Mouse (Mus musculus): ENCODE data around the gene Spaca6.

The Spaca6 gene

DNA sequence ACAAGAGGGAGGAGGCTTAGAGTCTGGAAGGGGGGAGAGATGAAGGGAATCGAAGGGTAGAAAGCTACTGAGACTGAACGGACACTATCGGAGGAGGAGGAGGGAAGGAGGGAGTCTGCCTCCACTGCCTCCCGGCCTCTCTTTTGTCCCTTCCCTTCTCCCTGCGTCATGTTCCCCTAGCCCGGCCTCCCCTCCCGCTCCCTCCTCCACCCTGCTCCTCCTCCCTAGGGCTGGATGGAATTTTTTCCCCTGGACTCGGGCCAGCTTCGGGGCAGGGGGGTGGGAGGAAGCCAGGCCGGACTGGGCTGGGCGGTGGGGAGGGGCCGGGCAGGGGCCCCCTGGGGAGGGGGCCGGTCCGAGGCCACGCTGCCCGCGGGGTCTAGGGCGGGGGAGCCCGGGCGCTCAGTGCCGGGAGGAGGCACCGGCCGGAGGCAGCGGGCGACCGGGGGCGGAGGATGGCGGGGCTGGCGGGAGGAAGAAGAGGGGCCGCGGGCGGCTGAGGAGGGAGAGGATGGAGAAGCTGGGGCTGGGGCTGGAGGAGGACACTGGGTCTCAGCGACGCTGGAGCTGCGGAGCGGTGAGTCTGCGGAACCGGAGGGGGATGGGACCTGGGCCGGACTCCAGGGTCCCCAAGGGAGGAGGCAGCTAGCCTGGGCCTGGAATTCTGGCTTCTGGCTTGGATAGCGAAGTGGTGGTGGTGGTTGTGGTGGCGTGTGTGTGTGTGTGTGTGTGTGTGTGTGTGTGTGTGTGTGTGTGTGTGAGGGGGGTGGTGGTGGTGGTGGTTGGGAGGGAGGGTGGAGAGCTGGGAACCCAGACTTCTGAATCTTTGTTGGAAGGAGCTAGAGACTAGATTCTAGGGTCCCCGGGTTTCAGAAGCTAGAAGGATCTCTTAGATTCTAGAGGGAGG, at the start of gene Spaca6:
TSS of gene Spaca6 (plus strand) at position 408 of the 907 bp plus-strand sequence.
- DNase-seq (ENCODE audit: low spot score) = no peak

DNA sequence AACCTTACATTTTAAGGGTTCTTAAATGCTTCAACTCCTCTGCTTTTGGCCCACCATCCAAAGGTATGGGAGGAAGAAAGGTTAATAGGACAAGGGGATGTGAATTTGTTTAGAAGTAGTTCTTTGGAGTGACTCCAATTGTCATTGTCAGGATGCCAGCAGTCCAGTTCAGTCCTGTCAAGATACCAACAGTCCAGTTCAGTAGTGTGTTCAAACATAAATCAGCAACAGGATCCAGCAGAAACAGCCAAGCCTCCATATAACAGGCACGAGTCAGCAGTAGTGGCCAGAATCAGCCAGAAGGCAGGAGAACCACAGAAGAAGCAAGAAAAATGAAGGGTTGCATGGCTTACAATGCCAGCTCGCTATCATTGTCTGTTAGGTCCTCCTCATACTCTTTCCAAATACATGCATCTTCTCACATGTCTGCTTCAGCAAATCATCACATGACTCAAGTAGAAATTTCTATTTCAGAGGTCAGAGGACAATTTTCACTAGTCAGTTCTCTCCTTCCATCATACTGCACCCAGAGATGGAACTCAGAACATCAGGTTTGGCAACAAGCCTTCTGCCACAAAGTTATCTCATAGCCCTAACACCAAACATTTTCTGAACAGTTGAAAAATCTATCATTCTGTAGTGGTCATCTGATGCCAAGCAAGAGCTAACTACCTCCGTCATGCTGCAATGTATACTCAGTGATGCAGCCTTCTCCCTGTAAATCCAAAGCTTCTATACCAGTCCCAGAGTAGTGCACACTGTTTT, 35.9 kb upstream of the Spaca6 start:
- DNase-seq (ENCODE audit: low spot score) = no peak

DNA sequence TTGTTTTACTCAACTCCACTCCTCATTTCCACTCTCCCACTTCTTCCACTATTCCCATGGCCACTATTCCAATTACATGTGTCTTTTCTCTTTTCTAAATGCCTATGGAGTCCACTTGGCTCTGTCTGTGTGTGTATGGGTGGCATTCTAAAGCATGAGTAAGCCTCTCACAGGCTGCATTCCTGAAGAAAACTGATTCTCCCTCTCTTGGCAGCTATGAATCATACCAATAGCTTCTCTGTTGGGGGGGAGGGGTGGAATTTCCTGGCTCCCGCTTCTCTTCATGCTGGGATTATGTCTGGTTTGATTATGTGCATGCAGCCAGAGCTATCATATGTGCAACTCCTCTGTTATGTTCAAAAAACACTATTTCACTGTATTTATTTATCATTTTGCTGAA, 34.4 kb upstream of the Spaca6 start:
- DNase-seq (ENCODE audit: low spot score) = no peak

DNA sequence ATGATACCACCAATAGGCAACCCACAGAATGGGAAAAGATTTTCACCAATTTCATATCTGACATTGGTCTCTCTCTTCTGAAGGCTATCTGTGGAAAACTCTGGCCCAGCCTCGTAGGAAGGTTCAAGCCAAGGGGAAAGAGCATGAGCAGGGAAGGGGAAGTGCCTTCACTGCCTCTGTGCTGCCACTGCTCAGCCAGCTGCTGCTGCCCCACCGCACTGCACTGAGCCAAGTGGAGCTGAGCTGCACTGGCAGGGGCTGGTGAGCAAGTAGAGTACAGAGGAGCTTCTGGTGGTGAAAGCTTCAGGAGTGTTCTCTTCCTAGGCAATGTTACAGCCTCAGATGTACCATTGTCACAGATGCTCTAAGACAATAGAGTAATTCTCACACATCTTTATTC, 31.4 kb upstream of the Spaca6 start:
- no peak for DNase-seq (ENCODE audit: low spot score)

DNA sequence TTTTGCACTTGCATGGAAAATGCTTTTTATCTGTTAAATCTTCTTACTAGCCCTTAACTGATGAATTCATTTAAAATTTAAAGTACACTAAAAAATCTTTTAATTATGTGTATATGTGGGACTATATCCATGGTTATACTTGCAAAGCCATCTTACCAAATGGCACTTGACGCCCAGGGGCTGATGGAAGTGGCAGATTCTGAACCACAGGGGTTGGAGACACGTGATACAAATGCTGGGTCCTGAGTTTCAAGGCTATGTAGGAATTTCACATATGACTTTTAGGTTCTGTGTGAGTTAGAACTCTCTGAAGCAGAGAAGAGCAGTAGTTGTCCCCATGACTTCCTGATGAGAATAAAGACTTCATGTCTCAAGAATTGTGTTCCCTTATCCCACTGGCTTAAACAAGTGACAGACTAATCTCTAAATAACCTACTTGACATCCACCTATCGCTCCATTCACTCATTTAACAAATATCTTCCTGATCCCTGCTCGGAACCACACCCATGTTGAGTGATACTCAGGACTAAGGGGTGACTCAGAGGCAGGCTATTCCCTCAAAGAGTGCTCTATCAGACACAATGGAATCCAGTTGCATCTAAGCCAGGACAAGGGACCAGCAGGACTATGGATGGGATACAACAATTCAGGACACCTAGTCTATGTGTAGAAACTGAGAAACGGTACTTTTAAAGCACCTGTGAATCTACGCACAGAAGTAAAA, 3.2 kb upstream of the Spaca6 start:
- DNase-seq (ENCODE audit: low spot score) = no peak

DNA sequence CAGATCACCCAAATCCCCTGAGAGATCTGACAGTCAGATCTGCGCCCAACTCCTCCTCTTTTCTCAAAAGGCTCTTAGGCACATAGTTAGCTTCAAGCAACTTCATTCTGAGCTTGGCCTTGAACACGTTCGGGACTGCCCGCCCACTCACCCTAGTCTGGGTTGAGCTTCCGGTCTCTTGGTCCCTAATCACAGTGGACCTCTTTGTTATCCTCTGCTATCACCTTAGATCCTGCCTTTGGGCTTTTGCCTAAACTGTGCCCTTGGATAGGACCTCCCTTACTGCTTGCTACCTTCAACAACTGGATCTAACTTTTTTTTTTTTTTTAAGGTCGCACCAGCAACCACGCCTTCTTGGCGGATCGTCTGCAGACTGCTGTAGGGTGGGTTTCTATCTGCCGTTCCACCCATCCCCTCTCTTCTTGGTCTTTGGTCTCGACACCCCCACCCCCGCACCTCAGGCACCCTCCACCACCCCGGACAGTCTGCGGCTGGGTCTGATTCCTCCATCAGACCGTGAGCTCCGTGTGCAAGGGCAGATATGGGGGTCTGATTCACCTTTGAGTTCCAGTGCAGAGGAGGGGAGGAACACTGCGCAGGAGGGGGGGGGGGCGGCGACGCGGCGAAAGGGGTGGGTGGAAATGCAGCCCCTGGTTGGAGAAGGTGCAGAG, 902 bp upstream of the Spaca6 start:
- no peak for DNase-seq (ENCODE audit: low spot score)

DNA sequence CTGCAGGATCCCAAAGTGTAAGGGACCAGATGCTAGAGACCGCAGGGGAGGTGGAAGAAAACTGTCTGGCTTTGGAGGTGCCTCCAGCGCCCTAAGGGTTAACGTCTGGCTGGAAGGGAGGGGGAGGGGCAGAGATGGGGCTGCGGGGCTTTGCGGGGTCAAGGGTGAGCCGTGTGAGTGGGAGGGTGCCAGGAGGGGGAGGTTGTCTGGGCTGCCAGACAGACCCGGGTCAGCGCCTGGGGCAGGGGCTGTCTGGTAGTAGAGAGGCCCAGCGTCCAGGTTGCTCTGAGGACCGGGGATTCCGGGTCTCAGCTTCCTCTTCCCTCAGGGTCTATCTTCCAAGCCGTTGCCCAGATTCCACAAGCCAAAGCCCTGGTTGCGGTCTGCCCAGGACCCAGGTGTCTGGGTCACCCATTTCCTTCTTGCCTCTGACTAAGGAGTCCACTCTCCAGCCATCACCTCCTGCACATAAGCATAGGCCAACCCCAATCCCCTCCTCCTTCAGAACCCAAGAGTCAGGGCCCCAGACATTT, 766 bp downstream of the Spaca6 start:
- no peak for DNase-seq (ENCODE audit: low spot score)

DNA sequence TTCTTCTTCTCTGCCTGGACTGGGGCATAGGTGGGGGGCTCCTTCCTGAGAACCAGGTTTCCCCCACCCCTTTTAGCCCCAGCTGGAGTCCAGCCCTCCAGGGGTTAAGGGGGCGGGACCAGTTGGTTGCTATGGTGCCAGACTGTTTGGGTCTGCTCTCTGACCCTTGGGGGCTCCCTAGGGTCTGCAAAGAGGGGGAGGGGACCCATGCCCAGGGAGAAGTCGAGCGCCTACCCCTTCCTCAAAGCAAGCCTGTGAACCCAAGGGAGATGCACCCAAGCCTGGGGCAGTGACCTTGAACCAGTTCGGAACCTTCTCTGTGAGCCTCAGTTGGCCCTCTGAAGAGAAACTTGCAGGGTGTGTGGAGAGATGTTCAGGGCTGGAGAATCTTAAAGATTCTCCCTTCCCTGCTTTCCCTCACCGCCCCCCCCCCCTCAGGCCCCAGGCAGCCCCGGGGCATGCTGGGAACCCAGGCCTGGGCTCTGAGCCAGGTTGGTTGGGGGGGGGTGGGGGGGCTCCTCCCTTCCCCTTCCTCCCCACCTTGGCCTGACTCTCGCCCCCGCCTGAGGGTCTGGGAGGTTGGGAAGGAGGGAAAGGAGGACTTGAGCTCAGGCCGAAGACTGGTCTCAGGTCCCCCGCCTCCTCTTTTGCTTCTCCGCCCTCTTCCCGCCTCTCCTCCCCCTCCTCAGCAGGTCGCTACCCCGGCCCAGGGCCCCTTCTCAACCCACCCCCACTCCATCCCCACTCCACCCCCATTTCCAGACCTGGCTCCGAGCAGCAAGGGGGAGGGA, 1.4 kb downstream of the Spaca6 start:
- no peak for DNase-seq (ENCODE audit: low spot score)

DNA sequence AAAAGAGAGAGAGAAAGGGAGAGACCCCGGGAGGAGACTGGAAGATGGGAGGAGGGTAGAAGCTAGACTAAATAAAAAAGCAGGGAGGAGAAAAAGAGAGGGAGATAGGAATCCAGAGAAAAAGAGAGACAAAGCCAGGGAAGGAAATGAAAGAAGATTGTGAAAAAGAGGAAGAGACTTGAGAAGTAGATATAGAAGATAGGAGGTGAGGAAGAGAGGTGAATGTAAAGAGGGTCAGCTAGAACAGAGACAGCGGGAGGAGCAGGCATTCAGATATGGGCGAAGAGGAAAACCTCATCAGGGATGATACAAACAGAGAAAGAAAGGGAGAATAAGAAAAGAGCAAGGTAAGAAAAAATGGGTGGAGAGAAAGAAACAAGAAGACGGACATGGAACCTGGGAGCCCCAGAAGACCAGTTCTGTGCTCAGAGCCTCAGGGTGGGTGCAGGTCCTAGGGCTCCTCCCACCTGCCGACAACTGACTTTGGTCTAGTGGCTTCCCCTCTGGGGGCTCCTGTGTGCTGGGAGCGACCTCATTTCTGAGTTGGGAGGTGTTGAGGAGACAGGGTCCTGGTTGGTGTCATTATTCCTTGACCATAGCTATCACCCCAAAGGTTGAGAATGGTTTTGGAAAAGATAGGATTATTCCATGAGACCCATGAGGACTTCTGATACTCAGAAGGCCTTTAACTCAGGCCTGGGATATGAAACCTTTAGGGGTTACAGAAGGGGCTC, 2.3 kb downstream of the Spaca6 start:
- no peak for DNase-seq (ENCODE audit: low spot score)

DNA sequence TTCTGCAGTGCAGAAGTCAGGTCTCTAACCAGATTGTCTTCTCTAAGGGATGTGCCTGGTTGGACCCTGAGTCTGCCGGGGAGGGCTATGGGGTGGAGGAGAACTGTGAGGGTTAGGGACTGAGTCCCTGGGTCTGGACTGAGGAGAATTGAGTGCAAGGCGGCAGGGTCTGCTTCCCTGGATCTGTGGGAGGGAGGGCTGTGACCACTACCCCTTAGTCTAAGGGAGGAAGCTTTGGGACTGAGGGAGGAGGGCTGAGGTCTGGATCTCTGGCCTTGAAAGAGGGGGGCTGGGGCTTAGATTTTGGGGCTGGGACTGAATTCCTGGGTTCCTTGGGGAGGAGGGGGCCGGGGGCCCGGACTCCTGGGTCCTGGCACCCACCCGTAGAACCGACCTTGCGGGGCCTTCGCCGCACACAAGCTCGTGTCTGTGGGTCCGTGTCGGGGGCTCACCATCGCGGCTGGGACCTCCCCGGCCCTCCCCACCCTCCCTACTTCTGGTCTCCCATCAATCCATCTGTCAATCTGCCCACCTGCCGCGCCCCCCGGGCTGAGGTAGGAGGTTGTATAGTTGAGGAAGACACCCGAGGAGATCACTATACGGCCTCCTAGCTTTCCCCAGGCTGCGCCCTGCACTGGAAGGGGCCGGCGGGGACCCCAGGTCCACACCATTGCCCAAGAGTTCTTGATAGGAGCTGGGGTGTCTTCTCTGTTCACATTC, 3.0 kb downstream of the Spaca6 start:
- no peak for DNase-seq (ENCODE audit: low spot score)

DNA sequence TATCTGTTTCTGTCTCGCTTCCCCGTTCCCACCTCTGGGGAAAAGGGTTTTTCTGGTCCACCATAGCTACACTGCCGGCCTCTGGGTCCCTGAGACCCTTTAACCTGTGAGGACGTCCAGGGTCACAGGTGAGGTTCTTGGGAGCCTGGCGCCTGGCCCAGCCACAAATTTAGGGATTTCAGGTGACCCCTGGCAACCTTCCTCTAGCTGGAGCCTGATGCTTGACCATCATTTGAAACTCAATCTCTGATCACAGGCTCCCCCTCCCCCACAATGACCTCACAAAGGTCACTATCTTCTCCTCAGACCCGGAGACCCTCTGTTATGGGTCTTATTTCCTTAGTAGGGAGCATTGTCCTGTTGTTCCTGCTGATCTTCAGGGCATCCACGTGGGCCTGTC, 3.8 kb downstream of the Spaca6 start:
- DNase-seq (ENCODE audit: low spot score) = no peak

DNA sequence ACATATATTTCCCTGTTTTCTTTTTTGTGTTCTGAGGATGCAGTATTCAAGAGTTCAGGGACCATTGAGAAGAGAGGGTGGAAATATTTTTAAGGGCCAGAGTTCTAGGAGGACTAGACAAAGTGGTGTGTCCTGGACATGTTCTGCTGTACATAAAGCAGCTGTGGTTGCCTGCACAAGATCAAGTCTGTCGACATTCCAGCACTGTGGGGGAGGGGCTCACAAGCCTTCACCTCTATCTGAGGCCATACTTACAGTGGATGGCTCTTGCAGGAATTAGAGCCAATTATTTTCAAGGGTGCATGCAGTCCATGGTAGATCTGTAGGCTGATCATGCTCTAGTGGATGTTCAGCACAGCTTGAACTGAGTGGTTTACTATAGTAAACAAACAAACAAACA, 7.9 kb downstream of the Spaca6 start:
- DNase-seq (ENCODE audit: low spot score) = no peak

DNA sequence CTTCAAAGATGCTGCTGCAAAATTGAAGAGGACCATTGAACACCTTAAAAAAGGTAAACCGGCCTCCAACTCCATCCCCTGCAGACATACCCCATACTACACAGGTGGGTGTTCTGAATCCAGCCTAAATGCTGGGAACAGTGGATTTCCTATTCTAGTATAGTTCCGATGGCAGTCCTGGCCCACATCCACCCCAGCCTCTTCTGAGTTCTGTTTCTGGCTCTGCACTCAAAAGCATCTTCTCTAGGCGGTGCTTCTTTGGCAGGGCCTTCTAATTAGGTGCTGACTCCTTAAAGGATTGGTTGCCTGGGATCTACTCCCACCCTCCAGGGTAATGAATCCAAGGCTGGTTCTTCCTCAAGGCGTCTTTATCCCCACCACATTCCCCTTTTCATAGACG, 9.1 kb downstream of the Spaca6 start:
- no peak for DNase-seq (ENCODE audit: low spot score)

DNA sequence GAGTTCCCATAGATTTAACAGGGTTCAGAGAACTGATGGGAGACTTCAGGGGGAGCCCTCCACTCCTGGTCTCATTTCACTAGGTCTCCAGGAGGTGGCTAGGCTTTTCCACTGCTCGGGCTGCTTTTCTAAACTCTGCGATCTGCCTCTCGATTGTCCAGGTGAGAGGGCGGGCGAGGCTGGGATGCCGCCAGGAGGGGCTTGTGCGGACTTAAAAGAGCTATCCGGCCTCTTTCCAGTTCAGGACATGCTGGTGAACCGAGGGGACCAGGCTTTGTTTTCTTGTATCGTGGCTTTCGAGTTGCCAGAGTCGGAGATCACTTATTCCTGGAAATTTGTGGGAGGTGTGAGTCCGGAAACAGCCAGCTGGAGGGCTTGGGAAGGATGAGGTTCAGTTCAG, 10.5 kb downstream of the Spaca6 start:
- DNase-seq (ENCODE audit: low spot score) = no peak

DNA sequence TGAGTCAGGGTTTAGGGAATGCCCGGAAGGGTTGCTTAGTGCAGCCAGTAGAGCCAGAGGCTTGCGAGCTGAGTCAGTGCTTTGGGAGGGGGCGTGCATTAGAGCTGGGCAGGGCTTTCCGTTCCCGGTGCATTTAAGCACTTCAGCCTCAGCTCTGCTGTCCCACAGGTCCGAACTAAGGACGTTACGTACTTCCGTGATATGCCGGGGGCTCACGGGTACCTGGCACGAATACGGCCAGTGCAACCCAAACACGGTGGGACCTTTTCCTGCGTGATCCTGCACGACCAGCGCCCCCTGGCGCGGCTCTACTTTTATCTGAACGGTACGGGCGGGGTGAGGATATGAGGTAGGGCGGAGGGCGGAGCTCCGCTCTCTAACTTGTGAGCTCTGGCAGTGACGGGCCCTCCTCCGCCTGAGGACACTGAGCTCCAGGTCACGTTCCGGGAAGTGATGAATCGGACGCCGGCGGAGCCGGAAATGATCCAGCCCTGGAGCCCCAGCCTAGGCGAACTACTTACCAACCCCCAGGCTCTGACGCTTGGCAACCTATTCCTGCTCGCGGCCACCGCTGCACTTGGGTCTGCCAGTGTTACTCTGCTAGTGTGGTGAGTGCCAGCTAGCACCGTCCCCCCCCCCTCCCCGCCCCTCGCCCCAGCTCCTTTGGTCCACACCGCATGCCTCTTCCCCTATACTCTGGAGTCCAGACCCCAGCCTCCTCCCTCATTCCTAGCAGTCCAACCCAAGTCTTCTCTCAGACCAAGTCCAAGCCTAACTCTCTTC, 11.2 kb downstream of the Spaca6 start:
- peak; percentile 98 for DNase-seq (ENCODE audit: low spot score)

DNA sequence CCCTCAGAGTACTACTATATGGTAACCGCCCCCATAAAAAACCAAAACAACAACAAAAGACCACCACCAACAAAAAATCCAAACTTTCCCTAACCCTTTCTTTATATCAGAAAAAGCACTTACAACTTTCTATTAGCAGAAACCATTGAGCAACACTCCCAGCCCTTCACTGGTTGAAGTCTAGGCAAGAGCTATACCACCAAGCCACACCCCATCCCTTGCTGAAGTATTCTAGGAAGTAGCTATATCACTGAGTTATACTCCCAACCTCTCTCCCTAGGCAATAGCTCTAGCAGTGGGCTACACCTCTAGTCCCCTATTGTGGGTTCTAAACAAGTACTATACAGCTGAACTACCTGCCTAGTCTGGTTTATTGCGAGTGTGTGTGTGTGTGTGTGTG, 12.3 kb downstream of the Spaca6 start:
- DNase-seq (ENCODE audit: low spot score) = no peak

DNA sequence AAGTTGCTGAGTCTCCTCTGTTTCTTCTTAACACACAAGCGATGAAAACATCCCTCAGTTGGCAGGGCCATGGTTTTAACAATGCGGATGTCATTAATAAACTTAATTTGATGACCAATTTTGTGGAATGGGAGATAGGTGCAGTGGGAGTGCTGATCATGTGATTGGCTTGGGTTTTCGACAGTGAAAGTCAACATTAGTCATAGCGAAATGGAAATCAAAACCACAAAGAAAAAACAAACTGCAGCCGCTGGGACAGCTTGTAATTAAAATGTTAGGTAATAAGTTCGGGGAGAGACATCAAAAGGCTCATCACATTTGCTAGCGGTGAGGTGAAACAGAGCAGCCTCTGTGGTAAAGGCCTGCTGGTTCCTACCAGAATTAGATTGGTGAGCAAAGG, 13.8 kb downstream of the Spaca6 start:
- DNase-seq (ENCODE audit: low spot score) = no peak

DNA sequence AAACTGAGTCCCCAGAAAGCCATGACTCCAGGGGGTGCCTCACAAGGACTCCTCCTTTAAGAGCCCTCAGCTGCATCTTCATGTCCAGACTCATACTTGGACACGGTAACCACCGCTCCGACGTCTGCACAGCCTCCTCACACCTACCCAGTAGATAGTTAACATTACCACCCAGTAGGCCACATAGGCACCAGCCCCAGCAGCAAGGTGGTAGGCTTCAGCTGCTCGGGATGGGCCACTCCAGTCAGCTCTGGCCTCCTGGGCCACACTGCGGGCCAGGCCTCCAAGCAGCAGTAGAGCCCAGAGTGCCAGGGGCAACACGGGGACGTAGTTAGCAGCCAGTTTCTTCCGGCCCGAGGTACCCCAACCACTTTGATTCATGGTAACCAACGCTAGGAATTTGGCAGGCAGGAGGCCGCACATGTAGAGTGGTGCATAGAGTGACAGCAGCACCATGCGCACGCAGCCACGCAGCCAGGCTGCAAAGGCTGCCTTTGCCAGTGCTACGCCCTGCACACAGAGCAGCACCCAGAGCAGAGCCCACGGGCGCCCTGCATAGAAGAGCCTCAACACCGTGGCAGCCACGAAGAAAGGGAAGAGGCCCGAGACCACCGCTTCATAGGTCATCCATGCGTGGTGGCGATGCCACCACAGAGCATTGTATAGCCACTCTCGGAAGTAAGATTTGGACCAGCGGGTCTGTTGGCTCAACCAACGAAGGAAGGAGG, 16.7 kb downstream of the Spaca6 start:
- no peak for DNase-seq (ENCODE audit: low spot score)
